Mouse (Mus musculus): ENCODE measurements around the gene Prr29. TPM values are rescaled to one million over a fixed set of nuclear protein-coding genes. Genes with fewer than 3 reads are reported as not detected.

The Prr29 gene
- polyA plus RNA-seq, 1 experiment from 2014 or later = not detected

- Histone ChIP-seq H3K4me3 (ENCODE audit: low read depth, low read length) (no peak overlapping the region), H3K4me1 (ENCODE audit: control insufficient read depth, insufficient read depth, low read length) (no peaks in the 10 kb centered on the region), H3K9ac (replicated peaks; ENCODE audit: low read length) (no peak overlapping the region), H3K27ac (replicated peaks; ENCODE audit: low read depth, low read length) (no peak overlapping the region), H3K27me3 (ENCODE audit: control insufficient read depth, insufficient read depth, low read length) (no peaks in the 10 kb centered on the region), H3K4me2 (ENCODE audit: low read depth, low read length) (no peak overlapping the region), H3K9me3 (replicated peaks; ENCODE audit: control insufficient read depth, low read length) (no peaks in the 10 kb centered on the region), H3K36me3 (replicated peaks; ENCODE audit: control insufficient read depth, insufficient read depth, low read depth, low read length) (no peaks in the 10 kb centered on the region)
- ATAC-seq (replicated peaks; ENCODE audit: insufficient number of reproducible peaks, low FRiP score, low TSS enrichment, low read depth) (no peak), DNase-seq (ENCODE audit: low spot score) (no peak)
- 87% methylated on average over 3 of the region's 3 CpGs for WGBS
These were observed 47.5 kb downstream of the Prr29 start for GRCm38 (mm10) chr11:106412641-106413360.

GRCm38 (mm10) chr11:106416331-106416730, 51.1 kb downstream of the Prr29 start:
- H3K4me3 ChIP-seq (ENCODE audit: low read depth, low read length) = no peak overlapping the region
- H3K36me3 ChIP-seq (replicated peaks; ENCODE audit: control insufficient read depth, insufficient read depth, low read depth, low read length) = no peaks in the 10 kb centered on the region
- H3K27ac ChIP-seq (replicated peaks; ENCODE audit: low read depth, low read length) = no peak overlapping the region
- ATAC-seq (replicated peaks; ENCODE audit: insufficient number of reproducible peaks, low FRiP score, low TSS enrichment, low read depth) = no peak
- no peaks in the 10 kb centered on the region for H3K9me3 ChIP-seq (replicated peaks; ENCODE audit: control insufficient read depth, low read length)
- no peak for DNase-seq (ENCODE audit: low spot score)
- WGBS = 84% methylated on average over 3 of the region's 3 CpGs
- H3K9ac ChIP-seq (replicated peaks; ENCODE audit: low read length) = no peak overlapping the region
- no peaks in the 10 kb centered on the region for H3K27me3 ChIP-seq (ENCODE audit: control insufficient read depth, insufficient read depth, low read length)
- no peaks in the 10 kb centered on the region for H3K4me1 ChIP-seq (ENCODE audit: control insufficient read depth, insufficient read depth, low read length)
- no peak overlapping the region for H3K4me2 ChIP-seq (ENCODE audit: low read depth, low read length)

DNA sequence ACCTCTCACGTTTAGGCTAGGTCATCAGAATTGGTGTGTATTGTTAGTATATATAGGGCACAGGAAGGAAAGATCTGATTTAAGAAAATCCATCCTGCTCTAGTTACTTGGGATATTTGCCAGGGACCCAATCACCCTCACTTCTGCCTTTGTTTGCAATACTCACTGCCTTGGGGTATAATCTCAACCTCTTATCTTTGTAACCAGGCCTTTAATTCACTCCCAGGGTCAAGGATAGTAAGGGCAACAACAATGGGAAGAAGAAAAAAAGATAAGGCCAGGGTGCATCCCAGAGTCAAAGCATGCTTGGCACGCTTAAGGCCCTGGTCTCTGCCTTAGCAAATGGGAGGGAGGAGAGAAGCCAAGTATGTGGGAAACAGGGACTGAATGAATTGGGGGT, 52.6 kb downstream of the Prr29 start:
- no peak overlapping the region for H3K27ac ChIP-seq (replicated peaks; ENCODE audit: low read depth, low read length)
- no peaks in the 10 kb centered on the region for H3K27me3 ChIP-seq (ENCODE audit: control insufficient read depth, insufficient read depth, low read length)
- DNase-seq (ENCODE audit: low spot score) (no peak), ATAC-seq (replicated peaks; ENCODE audit: insufficient number of reproducible peaks, low FRiP score, low TSS enrichment, low read depth) (no peak)
- 82% methylated on average over 2 of the region's 2 CpGs for WGBS
- no peaks in the 10 kb centered on the region for H3K9me3 ChIP-seq (replicated peaks; ENCODE audit: control insufficient read depth, low read length)
- no peaks in the 10 kb centered on the region for H3K4me1 ChIP-seq (ENCODE audit: control insufficient read depth, insufficient read depth, low read length)
- H3K4me3 ChIP-seq (ENCODE audit: low read depth, low read length) = no peak overlapping the region
- H3K9ac ChIP-seq (replicated peaks; ENCODE audit: low read length) = no peak overlapping the region
- no peak overlapping the region for H3K4me2 ChIP-seq (ENCODE audit: low read depth, low read length)
- no peaks in the 10 kb centered on the region for H3K36me3 ChIP-seq (replicated peaks; ENCODE audit: control insufficient read depth, insufficient read depth, low read depth, low read length)

- Histone ChIP-seq H3K27ac (replicated peaks; ENCODE audit: low read depth, low read length) (no peak overlapping the region), H3K4me1 (ENCODE audit: control insufficient read depth, insufficient read depth, low read length) (no peaks in the 10 kb centered on the region), H3K4me2 (ENCODE audit: low read depth, low read length) (no peak overlapping the region), H3K9ac (replicated peaks; ENCODE audit: low read length) (no peak overlapping the region), H3K4me3 (ENCODE audit: low read depth, low read length) (no peak overlapping the region), H3K36me3 (replicated peaks; ENCODE audit: control insufficient read depth, insufficient read depth, low read depth, low read length) (no peaks in the 10 kb centered on the region), H3K27me3 (ENCODE audit: control insufficient read depth, insufficient read depth, low read length) (no peaks in the 10 kb centered on the region), H3K9me3 (replicated peaks; ENCODE audit: control insufficient read depth, low read length) (no peaks in the 10 kb centered on the region)
- DNase-seq (ENCODE audit: low spot score) (peak; percentile 91), ATAC-seq (replicated peaks; ENCODE audit: insufficient number of reproducible peaks, low FRiP score, low TSS enrichment, low read depth) (peak; percentile 70; the same call in 1 of the 2 replicates)
- WGBS = 35% methylated on average over 4 of the region's 4 CpGs
These were observed 53.4 kb downstream of the Prr29 start for GRCm38 (mm10) chr11:106418622-106419196.

GRCm38 (mm10) chr11:106419262-106420102, 54.2 kb downstream of the Prr29 start:
- no peak for DNase-seq (ENCODE audit: low spot score)
- 81% methylated on average over 9 of the region's 9 CpGs for WGBS
- no peak overlapping the region for H3K9ac ChIP-seq (replicated peaks; ENCODE audit: low read length)
- H3K27ac ChIP-seq (replicated peaks; ENCODE audit: low read depth, low read length) = no peak overlapping the region
- no peak overlapping the region for H3K4me2 ChIP-seq (ENCODE audit: low read depth, low read length)
- no peak overlapping the region for H3K4me3 ChIP-seq (ENCODE audit: low read depth, low read length)
- no peaks in the 10 kb centered on the region for H3K4me1 ChIP-seq (ENCODE audit: control insufficient read depth, insufficient read depth, low read length)
- H3K36me3 ChIP-seq (replicated peaks; ENCODE audit: control insufficient read depth, insufficient read depth, low read depth, low read length) = no peaks in the 10 kb centered on the region
- ATAC-seq (replicated peaks; ENCODE audit: insufficient number of reproducible peaks, low FRiP score, low TSS enrichment, low read depth) = no peak
- no peaks in the 10 kb centered on the region for H3K9me3 ChIP-seq (replicated peaks; ENCODE audit: control insufficient read depth, low read length)
- no peaks in the 10 kb centered on the region for H3K27me3 ChIP-seq (ENCODE audit: control insufficient read depth, insufficient read depth, low read length)

GRCm38 (mm10) chr11:106425201-106425600, 59.9 kb downstream of the Prr29 start:
- no peaks in the 10 kb centered on the region for H3K36me3 ChIP-seq (replicated peaks; ENCODE audit: control insufficient read depth, insufficient read depth, low read depth, low read length)
- no peaks in the 10 kb centered on the region for H3K9me3 ChIP-seq (replicated peaks; ENCODE audit: control insufficient read depth, low read length)
- H3K27me3 ChIP-seq (ENCODE audit: control insufficient read depth, insufficient read depth, low read length) = no peaks in the 10 kb centered on the region
- ATAC-seq (replicated peaks; ENCODE audit: insufficient number of reproducible peaks, low FRiP score, low TSS enrichment, low read depth) (no peak), DNase-seq (ENCODE audit: low spot score) (no peak)
- H3K4me2 ChIP-seq (ENCODE audit: low read depth, low read length) = no peak overlapping the region
- H3K27ac ChIP-seq (replicated peaks; ENCODE audit: low read depth, low read length) = no peak overlapping the region
- WGBS = 89% methylated on average over 5 of the region's 5 CpGs
- no peak overlapping the region for H3K9ac ChIP-seq (replicated peaks; ENCODE audit: low read length)
- no peaks in the 10 kb centered on the region for H3K4me1 ChIP-seq (ENCODE audit: control insufficient read depth, insufficient read depth, low read length)
- no peak overlapping the region for H3K4me3 ChIP-seq (ENCODE audit: low read depth, low read length)

- no peaks in the 10 kb centered on the region for H3K36me3 ChIP-seq (replicated peaks; ENCODE audit: control insufficient read depth, insufficient read depth, low read depth, low read length)
- H3K4me3 ChIP-seq (ENCODE audit: low read depth, low read length) = no peak overlapping the region
- no peak overlapping the region for H3K9ac ChIP-seq (replicated peaks; ENCODE audit: low read length)
- H3K9me3 ChIP-seq (replicated peaks; ENCODE audit: control insufficient read depth, low read length) = no peaks in the 10 kb centered on the region
- DNase-seq (ENCODE audit: low spot score) (no peak), ATAC-seq (replicated peaks; ENCODE audit: insufficient number of reproducible peaks, low FRiP score, low TSS enrichment, low read depth) (no peak)
- no peak overlapping the region for H3K27ac ChIP-seq (replicated peaks; ENCODE audit: low read depth, low read length)
- no peaks in the 10 kb centered on the region for H3K27me3 ChIP-seq (ENCODE audit: control insufficient read depth, insufficient read depth, low read length)
- no peak overlapping the region for H3K4me2 ChIP-seq (ENCODE audit: low read depth, low read length)
- no peaks in the 10 kb centered on the region for H3K4me1 ChIP-seq (ENCODE audit: control insufficient read depth, insufficient read depth, low read length)
- WGBS = 84% methylated on average over 4 of the region's 4 CpGs
These were observed 61.2 kb downstream of the Prr29 start for GRCm38 (mm10) chr11:106426447-106426846.
